Mouse (Mus musculus) hindbrain, postnatal 0 days (tissue): Measurements from ENCODE around the gene Gpa33. TPM values are rescaled to one million over a fixed set of nuclear protein-coding genes. Genes with fewer than 3 reads are reported as not detected.
"Not testable (repeated sequence)": the region's sequence is repeated elsewhere in the genome, so short reads cannot be mapped to it uniquely, and the experiment has no call there.

ENCODE experiments used
- ATAC-seq: fragments of 200-750 bp; cut with Nextera tagmentation; 2 replicates; pipeline ENCODE4 v1.8.0; 2017; ENCODE audit warnings: mild to moderate bottlenecking, moderate TSS enrichment, moderate library complexity
- DNase-seq: peaks from one replicate; pipeline ENCODE4 v3.0.0-alpha.2; 2015; ENCODE audit warnings: low spot score
- H3K27ac ChIP-seq: fragments of 300-500 bp; sonication (generic); 2 replicates; pipeline ENCODE4 v1.5.1; 2014; ENCODE audit warnings: mild to moderate bottlenecking
- H3K27me3 ChIP-seq: fragments of 300-500 bp; sonication (generic); 2 replicates; pipeline ENCODE4 v1.6.1; 2014; ENCODE audit warnings: low read length, mixed read lengths; ENCODE audit not compliant: insufficient read depth
- H3K36me3 ChIP-seq: fragments of 300-500 bp; sonication (generic); 2 replicates; pipeline ENCODE4 v1.6.1; 2014; ENCODE audit warnings: low read length, mixed read lengths; ENCODE audit not compliant: insufficient read depth
- H3K4me1 ChIP-seq: fragments of 300-500 bp; sonication (generic); 2 replicates; pipeline ENCODE4 v1.6.1; 2014; ENCODE audit warnings: antibody characterized with exemption, low read length, mixed read lengths; ENCODE audit not compliant: insufficient read depth
- H3K4me2 ChIP-seq: fragments of 300-500 bp; sonication (generic); 2 replicates; pipeline ENCODE4 v1.6.1; 2014; ENCODE audit warnings: low read depth, mild to moderate bottlenecking, low read length, moderate library complexity, mixed read lengths
- H3K4me3 ChIP-seq: fragments of 300-500 bp; sonication (generic); 2 replicates; pipeline ENCODE4 v1.5.1; 2014; ENCODE audit warnings: low read length
- H3K9ac ChIP-seq: fragments of 300-500 bp; sonication (generic); replicated peaks from 2 replicates; pipeline ENCODE4 v1.6.1; 2014; ENCODE audit warnings: mild to moderate bottlenecking, low read length, moderate library complexity, mixed read lengths
- H3K9me3 ChIP-seq: fragments of 300-500 bp; sonication (generic); 2 replicates; pipeline ENCODE4 v1.6.1; 2016; ENCODE audit warnings: low read length, mixed read lengths
- CTCF ChIP-seq: IDR thresholded peaks from 2 replicates; pipeline ENCODE4 v1.5.1; 2016; ENCODE audit warnings: antibody characterized with exemption, control low read depth, low read depth
- WGBS: fragments of 180-500 bp; shearing (Covaris S2); extraction: QIAGEN DNeasy Blood & Tissue Kit; methylation state at CpG from one replicate; pipeline ENCODE4 v1.1.7; 2014; 5-methylcytosine and 5-hydroxymethylcytosine counted together
- polyA plus RNA-seq: library from polyadenylated mRNA; unstranded; fragments of >200 nt; fragmentation: Nextera tagmentation; extraction: Ambion mirVana; gene quantifications from 2 replicates; pipeline ENCODE4 v1.2.1, GENCODE M21; 2015
- total RNA-seq: library from RNA; depleted of rRNA; stranded (reverse); fragments of >200 nt; gene quantifications from 2 replicates; pipeline ENCODE4 v1.2.3, GENCODE M21; 2014

Gene Gpa33
- total and polyA plus RNA-seq, 2 experiments from 2014 or later, result 0.09 TPM; not detected in 1

DNA sequence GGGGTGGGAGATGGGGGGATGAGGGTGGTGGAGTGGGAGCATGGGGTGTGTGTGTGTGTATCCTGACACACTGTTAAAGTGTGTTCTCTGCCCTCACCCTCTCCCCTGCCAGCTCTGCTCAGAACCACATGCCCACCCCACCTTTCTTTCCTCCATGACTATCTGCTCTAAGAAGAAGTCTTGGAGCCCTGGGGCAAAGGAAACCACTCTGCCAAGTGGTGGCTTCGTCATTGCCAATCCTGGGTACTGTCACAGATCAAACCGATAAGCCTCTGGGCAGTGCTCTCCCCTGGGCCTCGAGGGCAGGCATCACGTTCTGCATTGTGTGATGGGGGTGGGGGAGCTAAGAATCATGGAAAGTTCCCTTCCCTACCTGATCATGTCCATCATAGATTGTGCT lies 2.3 kb downstream of the Gpa33 start:
- H3K9me3 ChIP-seq, result no peaks in the 10 kb centered on the region
- 61% methylated on average over 4 of the region's 4 CpGs for WGBS
- no peaks in the 10 kb centered on the region for H3K36me3 ChIP-seq
- ATAC-seq (no peak), DNase-seq (no peak)
- H3K4me3 ChIP-seq, result no peak overlapping the region
- H3K27me3 ChIP-seq, result no peaks in the 10 kb centered on the region
- H3K9ac ChIP-seq, result no peak overlapping the region
- H3K4me1 ChIP-seq, result no peaks in the 10 kb centered on the region
- H3K27ac ChIP-seq, result no peak overlapping the region
- TF ChIP-seq CTCF, result no peak
- H3K4me2 ChIP-seq, result no peak overlapping the region

DNA sequence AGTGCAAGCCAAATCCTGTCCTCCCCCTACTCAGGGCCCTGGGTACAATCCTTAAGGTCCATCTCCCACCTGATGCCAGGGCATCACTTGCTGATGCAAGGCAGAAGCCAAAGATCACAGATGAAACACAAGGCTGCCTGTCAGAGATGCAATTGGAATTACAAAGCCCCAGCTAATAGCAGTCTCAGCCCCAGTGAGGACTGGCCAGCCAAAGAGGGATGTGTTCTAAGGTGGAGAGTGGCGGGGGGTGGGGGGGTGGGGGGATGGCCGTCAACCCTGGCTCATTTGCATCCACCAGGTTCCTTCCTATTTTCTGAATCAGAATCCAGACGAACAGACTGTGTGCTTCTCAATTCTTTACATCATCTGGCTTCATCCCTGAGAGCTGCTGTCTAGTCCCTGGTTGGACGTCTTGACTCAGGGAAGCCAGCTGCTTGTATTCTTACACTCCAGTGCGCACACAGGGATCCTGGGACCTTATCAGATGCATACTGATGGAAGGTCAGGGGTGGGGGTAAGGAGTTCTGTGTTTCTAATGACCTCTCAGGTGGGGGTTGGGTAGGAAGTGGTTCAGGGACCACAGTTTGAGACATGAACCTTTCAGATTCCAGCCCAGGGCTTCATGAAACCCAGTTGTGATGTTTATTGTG lies 5.2 kb downstream of the Gpa33 start:
- Histone ChIP-seq H3K9me3 (no peaks in the 10 kb centered on the region), H3K4me2 (no peak overlapping the region), H3K36me3 (no peaks in the 10 kb centered on the region), H3K27ac (no peak overlapping the region), H3K4me1 (no peaks in the 10 kb centered on the region), H3K9ac (no peak overlapping the region), H3K4me3 (no peak overlapping the region), H3K27me3 (no peaks in the 10 kb centered on the region)
- TF ChIP-seq CTCF, result no peak
- 35% methylated on average over 5 of the region's 5 CpGs for WGBS
- ATAC-seq (no peak), DNase-seq (no peak)

DNA sequence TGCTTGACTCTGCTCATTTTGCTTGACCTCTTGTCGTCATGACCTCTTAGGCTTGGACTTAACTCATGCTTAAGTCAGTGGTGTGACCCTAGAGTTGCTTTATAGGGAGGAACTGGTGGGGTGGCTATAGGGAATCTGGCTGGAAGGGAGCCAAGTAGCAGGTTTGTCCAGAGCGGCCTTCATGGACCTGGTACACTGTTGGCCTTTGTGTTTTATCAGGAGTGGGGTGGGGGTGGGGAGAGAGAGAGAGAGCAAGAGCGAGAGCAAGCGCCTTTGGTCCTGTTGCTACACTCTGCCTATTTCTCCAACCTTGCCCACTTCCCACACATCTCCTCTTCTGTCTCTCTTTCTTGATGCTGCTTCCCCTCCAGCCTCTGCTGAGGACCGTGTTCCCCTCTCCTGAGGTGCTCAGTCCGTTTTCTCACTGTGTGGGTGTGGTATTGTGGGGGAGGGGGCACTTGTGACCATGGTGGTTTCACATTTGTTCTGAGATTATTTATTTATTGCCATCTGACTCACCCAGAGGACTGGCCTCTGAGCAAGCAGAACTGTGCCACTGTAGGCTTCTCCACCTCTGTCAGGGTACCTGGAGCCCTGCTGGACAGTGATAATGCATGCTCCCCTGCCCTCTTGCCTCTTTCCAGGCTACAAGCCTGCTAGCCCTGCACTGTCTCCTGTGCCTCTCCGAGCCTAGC lies 7.4 kb downstream of the Gpa33 start:
- ATAC-seq (no peak; the same call in 1 of the 2 replicates), DNase-seq (no peak)
- Histone ChIP-seq H3K36me3 (no peaks in the 10 kb centered on the region), H3K4me1 (no peaks in the 10 kb centered on the region), H3K27me3 (no peaks in the 10 kb centered on the region), H3K9ac (no peak overlapping the region), H3K9me3 (no peaks in the 10 kb centered on the region), H3K4me2 (no peak overlapping the region), H3K27ac (no peak overlapping the region), H3K4me3 (no peak overlapping the region)
- 80% methylated on average over 7 of the region's 7 CpGs for WGBS
- no peak for TF ChIP-seq CTCF

DNA sequence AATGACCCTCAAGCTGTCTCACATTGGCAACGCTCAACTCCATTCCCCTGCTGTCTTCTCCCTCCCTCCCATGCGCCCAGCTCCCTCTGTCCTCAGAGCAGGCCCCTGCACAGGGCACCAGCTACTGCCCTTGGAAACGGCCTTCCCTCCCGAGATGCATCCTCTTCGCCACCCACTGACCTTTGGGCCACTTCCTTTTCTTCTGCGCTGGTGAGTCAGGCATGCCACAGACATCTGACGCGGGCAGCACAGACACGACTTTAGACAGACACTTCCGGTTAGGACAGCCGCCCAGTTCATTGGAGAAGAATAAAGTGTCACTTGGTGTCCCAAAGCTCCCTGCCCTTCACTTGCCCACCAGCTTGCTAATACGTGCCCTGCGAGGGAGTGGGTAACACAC lies 8.1 kb downstream of the Gpa33 start:
- H3K9ac ChIP-seq, result no peak overlapping the region
- no peak for DNase-seq
- WGBS, result 71% methylated on average over 13 of the region's 13 CpGs
- H3K27ac ChIP-seq, result no peak overlapping the region
- no peak for ATAC-seq
- no peak for TF ChIP-seq CTCF
- no peaks in the 10 kb centered on the region for H3K36me3 ChIP-seq
- no peaks in the 10 kb centered on the region for H3K27me3 ChIP-seq
- H3K4me2 ChIP-seq, result no peak overlapping the region
- H3K9me3 ChIP-seq, result no peaks in the 10 kb centered on the region
- no peak overlapping the region for H3K4me3 ChIP-seq
- no peaks in the 10 kb centered on the region for H3K4me1 ChIP-seq

DNA sequence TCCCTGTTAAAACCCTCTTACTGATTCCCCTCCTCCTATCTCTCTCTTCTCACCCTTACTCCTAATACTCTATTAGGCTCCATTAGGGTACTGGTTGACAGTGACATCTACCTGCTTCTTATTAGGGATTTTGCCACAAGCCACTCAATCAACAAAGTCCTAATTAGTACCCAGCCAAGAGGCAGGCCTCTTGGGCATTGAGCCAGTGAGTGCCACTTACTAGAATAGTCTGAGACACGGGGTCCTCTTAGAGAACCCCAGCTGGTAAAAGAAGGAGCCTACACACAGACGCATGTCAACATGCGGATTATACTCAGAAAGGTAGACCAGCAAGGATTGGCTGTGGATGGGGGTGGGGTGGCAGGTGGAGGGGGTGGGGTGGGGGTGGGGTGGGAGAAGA lies 9.1 kb downstream of the Gpa33 start:
- 49% methylated on average over 3 of the region's 3 CpGs for WGBS
- Histone ChIP-seq H3K27me3 (no peaks in the 10 kb centered on the region), H3K27ac (no peak overlapping the region), H3K4me1 (no peaks in the 10 kb centered on the region), H3K9ac (no peak overlapping the region), H3K4me2 (no peak overlapping the region), H3K36me3 (no peaks in the 10 kb centered on the region), H3K9me3 (no peaks in the 10 kb centered on the region), H3K4me3 (no peak overlapping the region)
- TF ChIP-seq CTCF, result no peak
- DNase-seq, result no peak
- no peak for ATAC-seq

DNA sequence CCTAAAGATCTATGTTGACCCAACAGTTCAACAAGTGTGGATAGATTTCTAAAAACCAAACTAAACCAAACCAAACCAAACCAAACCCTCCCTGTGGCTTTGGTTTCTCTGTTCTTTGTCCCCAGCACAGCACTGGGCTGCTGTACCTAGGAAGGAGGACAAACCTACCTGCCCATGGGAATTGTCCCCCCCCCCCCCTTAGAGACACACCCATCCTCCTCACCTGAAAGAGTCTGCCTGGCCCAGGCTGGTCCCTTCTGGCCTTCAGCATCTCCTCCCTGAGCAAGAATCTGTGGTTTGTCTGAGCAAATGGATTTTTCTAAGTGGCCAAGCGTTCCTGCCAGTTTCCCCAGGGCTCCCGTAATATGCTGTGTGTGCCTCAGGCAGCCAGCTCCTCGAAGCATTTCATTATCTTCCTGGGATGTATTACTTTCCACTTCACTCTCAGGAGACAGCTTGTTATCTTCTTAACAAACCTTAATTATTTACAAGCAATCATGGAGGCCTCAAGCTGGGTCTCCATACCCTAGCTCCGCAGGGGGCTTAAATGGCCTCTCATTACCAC lies 9.7 kb downstream of the Gpa33 start:
- Histone ChIP-seq H3K4me1 (no peaks in the 10 kb centered on the region), H3K4me2 (no peak overlapping the region), H3K9ac (no peak overlapping the region), H3K36me3 (no peaks in the 10 kb centered on the region), H3K9me3 (no peaks in the 10 kb centered on the region), H3K4me3 (no peak overlapping the region), H3K27ac (no peak overlapping the region), H3K27me3 (no peaks in the 10 kb centered on the region)
- DNase-seq, result peak; percentile 40
- 51% methylated on average over 4 of the region's 4 CpGs for WGBS
- no peak for ATAC-seq
- no peak for TF ChIP-seq CTCF

DNA sequence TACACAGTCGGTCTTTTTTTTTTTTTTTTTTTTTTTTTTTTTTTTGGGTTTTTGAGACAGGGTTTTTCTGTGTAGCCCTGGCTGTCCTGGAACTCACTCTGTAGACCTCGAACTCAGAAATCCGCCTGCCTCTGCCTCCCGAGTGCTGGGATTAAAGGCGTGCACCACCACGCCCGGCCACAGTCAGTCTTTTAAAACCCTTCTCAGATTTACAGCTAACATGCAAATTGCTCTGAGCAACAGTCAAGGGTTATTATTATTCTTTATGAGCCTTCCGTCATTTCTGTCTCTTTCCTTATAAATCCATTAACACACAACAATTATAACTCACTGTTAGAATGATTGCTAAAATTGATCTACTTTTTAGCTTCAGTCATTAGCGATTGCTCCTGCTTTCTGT lies 11.8 kb downstream of the Gpa33 start:
- not testable (repeated sequence) for H3K4me1 ChIP-seq, H3K4me2 ChIP-seq, H3K9me3 ChIP-seq, H3K36me3 ChIP-seq, H3K27ac ChIP-seq, DNase-seq, H3K9ac ChIP-seq, H3K27me3 ChIP-seq, ATAC-seq, H3K4me3 ChIP-seq
- WGBS, result 90% methylated on average over 9 of the region's 9 CpGs
